Mouse (Mus musculus) bone marrow, adult 2 months (tissue): Measurements from ENCODE around the gene Slfnl1.

Source experiments
- CTCF ChIP-seq: fragments of 200-500 bp; IDR thresholded peaks from 2 replicates; pipeline ENCODE4 v1.5.1; 2011; ENCODE audit warnings: low read length, control low read depth; ENCODE audit not compliant: control insufficient read depth, insufficient read depth
- POLR2A ChIP-seq: fragments of 200-500 bp; IDR thresholded peaks from 2 replicates; pipeline ENCODE4 v1.6.1; 2011; ENCODE audit warnings: low read depth, mild to moderate bottlenecking, control low read depth, low read length, borderline replicate concordance; ENCODE audit not compliant: control insufficient read depth

DNA sequence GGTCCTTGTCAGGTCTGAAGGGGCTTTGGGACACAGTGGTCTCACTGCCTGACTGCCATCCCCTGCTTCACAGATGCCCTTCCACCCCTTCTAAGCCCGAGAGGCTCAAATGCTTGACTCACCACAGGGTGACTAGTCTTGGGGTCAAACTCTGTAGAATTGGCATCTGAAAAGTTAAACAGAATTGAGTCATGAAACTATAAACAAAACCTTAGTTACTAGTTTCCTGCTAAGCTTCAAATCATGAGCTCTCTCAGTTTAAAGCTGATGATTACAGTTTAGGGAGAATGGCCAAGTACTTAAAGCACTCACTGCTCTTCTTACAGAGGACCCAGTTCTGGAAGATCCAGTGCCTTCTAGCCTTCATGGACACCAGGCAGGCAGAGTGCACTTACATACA is 12.9 kb downstream of the Slfnl1 start:
- no peak for TF ChIP-seq POLR2A
- no peak for TF ChIP-seq CTCF
